Mouse (Mus musculus) gastrocnemius, adult 18-20 months (tissue): ENCODE data around the gene Hsf2bp. TPM values are rescaled to one million over a fixed set of nuclear protein-coding genes. Genes with fewer than 3 reads are reported as not detected.

Experiments used
- DNase-seq: peaks from one replicate; pipeline ENCODE4 v3.0.0; 2021; ENCODE audit warnings: low spot score
- total RNA-seq, 2 experiments: library from RNA; stranded (reverse); gene quantifications; 2 replicates each; pipeline ENCODE4 v1.2.3; 2021

The Hsf2bp gene
- total RNA-seq, 2 experiments from 2014 or later = 0.55 to 0.57 TPM

- no peak for DNase-seq
Measured at GRCm38 (mm10) chr17:31912881-31913662, 123.1 kb downstream of the Hsf2bp start.

DNA sequence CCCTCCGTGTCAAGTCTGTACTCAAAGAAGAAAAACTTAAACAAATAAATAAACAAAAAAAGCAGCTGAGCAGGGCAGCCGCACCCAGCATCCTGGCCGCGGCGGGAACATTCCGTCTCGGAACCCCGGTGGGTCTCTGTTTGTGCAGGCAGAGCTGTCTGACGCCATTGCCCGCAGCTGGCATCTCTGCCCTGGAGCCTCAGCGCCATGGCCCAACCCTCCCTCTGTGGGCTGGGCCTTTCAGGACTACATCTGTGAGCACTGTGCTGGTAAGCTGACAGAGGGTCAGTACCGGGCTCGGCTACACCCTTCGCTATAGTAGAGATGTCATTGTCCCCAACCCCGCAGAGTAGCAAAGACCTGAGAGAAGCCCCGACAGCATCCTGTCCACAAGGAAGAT lies 123.8 kb downstream of the Hsf2bp start:
- no peak for DNase-seq

- DNase-seq = no peak
Measured at GRCm38 (mm10) chr17:31908966-31909365, 127.2 kb downstream of the Hsf2bp start.

- DNase-seq = no peak
Measured at GRCm38 (mm10) chr17:31906441-31906840, 129.7 kb downstream of the Hsf2bp start.

GRCm38 (mm10) chr17:31905791-31906211 lies 130.3 kb downstream of the Hsf2bp start:
- peak; percentile 56 for DNase-seq

DNA sequence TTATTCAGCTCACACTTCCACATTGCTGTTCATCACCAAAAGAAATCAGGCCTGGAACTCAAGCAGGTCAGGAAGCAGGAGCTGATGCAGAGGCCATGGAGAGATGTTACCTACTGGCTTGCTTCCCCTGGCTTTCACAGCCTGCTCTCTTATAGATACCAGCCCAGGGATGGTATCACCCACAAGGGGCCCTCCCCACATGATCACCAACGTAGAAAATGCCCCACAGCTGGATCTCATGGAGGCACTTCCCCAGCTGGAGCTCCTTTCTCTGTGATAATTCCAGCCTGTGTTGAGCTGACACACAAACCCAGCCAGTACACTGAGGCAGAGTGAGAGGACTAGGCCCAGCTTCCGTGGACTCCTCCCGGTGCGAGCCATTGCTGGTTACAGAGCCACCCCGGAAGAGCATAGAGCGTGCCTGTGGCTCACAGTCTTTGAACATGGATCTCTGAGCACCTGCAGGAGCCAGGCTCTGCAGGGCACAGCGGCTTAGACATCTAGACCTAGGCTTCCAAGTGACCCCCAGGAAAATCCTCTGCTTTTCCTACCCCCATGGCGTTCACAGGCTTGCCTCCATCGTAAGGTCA lies 130.9 kb downstream of the Hsf2bp start:
- no peak for DNase-seq

DNA sequence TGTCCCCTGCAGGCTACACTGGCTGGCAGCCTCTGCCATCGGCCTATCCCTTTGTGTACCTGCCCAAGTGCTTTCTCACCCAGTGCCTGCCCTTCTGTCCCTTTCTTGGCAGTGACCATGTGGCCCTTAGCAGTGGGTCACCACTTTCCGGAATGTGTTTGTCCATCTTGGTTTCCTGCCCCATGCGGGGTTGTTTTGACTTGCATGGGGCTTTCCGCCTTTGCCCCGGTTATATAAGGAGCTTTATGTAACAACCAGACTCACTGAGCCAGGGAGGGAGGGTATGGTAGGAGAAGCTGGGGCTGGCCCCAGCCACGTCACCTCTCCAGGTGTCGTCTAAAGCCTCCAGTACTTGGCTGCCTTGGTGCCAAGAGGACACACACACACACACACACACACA lies 132.1 kb downstream of the Hsf2bp start:
- no peak for DNase-seq

DNA sequence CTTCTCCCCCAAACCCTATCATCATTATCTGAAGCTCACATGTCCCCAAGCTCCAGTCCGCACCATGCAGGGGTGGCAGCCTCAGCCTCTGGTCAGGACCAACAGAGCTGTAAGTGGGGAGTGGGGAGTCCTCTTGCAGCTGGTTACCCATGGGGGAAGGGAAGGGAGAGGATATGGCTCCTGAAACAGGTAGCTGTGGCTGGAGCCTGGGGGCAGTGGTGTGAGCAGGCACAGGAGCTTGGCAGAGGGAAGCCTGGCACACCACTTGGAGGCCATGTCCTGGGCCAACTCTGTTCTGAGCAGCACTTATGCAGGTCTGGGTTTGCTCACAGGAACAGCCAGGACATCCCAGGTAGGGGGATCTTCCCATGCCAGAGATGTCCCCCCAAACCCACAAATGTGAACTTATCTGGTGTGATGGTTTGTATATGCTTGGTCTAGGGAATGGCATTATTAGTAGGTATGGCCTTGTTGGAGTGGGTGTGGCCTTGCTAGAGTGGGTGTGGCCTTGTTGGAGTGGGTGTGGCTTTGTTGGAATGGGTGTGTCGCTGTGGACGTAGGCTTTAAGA lies 133.4 kb downstream of the Hsf2bp start:
- DNase-seq = no peak

- DNase-seq = no peak
Measured at GRCm38 (mm10) chr17:31901461-31902204, 134.5 kb downstream of the Hsf2bp start.

- no peak for DNase-seq
Measured at GRCm38 (mm10) chr17:31898941-31899340, 137.2 kb downstream of the Hsf2bp start.

DNA sequence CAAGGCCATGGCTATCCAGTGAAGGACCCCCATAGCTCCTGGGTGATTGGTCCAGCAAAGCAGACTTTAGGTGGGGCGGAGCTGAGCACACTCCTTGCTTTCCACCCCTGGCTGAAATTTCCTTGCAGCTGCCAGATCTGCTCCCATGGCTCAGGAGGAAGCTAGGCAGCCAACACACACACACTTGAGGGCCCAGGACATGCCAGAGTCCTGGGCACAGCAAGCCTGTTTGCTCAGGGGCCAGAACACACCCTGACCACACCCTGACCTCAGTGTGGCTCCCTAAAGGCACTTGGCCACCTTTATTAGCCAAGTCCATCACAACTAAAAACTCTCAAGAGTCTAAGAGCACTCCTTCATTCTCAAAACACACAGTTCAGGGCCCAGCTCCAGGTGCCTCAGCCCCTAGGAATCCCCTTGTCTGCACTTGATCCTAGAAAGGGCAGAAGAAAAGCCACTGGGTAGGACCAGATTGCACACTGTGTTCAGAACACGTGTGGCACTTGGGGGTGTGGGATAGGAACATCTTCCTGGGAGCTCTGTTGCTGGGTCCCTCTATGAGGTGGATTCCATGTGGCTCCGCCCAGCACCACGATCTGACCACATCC lies 138.9 kb downstream of the Hsf2bp start:
- DNase-seq = peak; percentile 34

GRCm38 (mm10) chr17:31896751-31897150 lies 139.4 kb downstream of the Hsf2bp start:
- DNase-seq = no peak

- DNase-seq = no peak
Measured at GRCm38 (mm10) chr17:31896311-31896710, 139.8 kb downstream of the Hsf2bp start.

Other genes starting within 250 kb of the Hsf2bp start
- 10 to 100 TPM; 23.5 to 27.8 TPM for gene Sik1, start 180.5 kb downstream of the Hsf2bp start, total RNA-seq
- gene Rrp1b, start 249 bp downstream of the Hsf2bp start, total RNA-seq = 1 to 10 TPM; 5.9 to 8.4 TPM
- 10 to 100 TPM in 1 of 2 experiments, 1 to 10 TPM in 1; 9.6 to 12.5 TPM for gene Notch3, start 130.5 kb upstream of the Hsf2bp start, total RNA-seq
- under 1 TPM; 0.18 to 0.19 TPM for gene Ephx3, start 153.2 kb upstream of the Hsf2bp start, total RNA-seq
- gene Brd4, start 248.4 kb upstream of the Hsf2bp start, total RNA-seq = 10 to 100 TPM; 41.0 to 47.3 TPM